Mouse (Mus musculus): ENCODE data around the gene Ccnj. TPM values are rescaled to one million over a fixed set of nuclear protein-coding genes. Genes with fewer than 3 reads are reported as not detected.

Ccnj gene
- polyA plus RNA-seq (2015; fragmentation: Nextera tagmentation; extraction: Ambion mirVana) = 2.9 and 3.2 TPM in 2 replicates

DNA sequence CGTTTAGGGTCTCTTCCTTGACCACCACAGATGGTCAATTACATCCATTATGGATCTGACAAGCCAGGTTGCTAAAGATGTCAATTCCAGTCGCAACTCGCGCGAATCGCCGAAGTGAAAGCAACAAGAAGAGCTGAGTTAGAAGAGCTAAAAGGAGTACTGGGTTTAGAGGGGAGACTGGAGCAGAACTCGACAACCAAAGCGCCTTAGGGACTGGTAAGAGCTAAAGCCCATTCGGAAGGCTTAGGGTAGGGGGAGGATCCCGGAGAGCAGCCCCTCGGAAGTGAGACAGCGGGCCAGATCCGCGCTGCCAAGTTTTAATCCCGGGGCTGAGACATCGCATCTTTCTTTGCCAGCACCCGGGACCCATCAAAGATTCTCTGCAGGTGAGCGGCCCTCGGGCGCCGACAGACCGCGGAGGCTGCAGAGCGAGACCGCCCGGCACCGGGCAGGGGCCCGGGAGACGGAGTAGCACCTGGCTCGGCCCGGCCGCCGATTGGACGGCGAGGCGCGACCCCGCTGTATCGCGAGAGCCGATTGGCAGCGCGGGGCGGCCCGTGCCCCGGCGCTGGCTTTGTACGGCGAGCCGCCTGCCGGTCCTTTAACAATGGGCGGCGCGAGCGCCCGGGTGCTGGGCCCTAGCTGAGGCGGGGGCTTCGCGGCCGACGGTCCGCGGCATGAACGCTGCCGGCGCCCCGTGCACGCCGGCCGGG lies at the start of gene Ccnj:
Gene Ccnj, plus strand, starts transcription at position 577 of the 713 bp plus-strand sequence.

DNA sequence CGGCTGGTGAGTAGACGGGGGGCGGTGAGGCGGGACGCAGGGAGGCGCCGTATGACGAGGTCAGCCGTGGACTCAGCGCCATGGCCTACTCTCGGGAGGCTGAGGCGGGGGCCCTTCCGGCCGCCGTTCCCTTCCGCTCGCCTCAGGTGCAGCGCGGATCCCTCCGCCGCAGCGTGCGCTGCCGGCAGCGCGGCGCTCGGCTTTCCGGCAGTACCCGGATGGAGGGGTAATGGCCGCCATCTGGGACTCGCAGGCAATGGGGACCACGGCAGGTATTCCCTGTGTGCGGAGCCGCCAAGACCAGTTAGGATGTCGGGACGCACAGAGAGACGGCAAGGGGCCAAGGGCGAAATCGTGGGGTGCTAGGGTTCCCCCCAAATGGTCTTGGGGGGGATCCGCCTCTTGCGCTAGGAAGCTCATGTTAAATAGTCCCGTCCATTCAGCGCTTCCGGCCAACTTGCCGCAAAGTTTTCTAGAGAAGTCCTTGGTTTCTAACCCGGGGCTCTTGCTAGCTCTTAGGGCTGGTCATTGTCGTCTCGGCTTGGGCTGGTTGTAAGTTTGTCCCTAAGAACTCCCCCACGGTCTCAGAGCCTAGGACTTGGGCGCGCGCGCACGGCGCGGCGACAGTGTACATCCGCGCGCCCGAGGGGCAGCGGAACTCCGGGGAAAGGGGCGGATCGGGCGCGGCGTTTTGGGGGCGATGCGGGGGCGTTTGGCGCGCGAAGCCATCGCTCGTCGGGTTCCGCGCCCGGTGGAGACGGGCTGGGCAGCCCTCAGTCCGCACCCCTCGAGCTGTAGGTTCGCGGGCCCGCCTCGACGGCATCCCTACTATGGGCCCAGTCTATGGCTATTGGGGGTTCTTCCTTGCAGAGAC lies 63.7 kb downstream of the Ccnj start, which contains the start of gene Zfp518a:
Gene Zfp518a, plus strand, starts transcription at position 187 of the 874 bp plus-strand sequence.

Small RNA genes within 50 kb of the gene (microRNA-seq; reads per million reads assigned to microRNA genes)
- not detected for gene Mir8092

Other genes starting within 250 kb of the Ccnj start
- gene Aldh18a1, start 242.8 kb upstream of the Ccnj start, polyA plus RNA-seq (2015; fragmentation: Nextera tagmentation; extraction: Ambion mirVana) = 126 and 141 TPM in 2 replicates
- 6.1 and 6.9 TPM in 2 replicates for gene Tctn3, start 219.0 kb upstream of the Ccnj start, polyA plus RNA-seq (2015; fragmentation: Nextera tagmentation; extraction: Ambion mirVana)
- gene Entpd1, start 218.9 kb upstream of the Ccnj start, polyA plus RNA-seq (2015; fragmentation: Nextera tagmentation; extraction: Ambion mirVana) = 43.5 and 47.6 TPM in 2 replicates
- gene Cc2d2b, start 82.5 kb upstream of the Ccnj start, polyA plus RNA-seq (2015; fragmentation: Nextera tagmentation; extraction: Ambion mirVana) = 0.13 and 0.26 TPM in 2 replicates
- gene Zfp518a, start 63.4 kb downstream of the Ccnj start, polyA plus RNA-seq (2015; fragmentation: Nextera tagmentation; extraction: Ambion mirVana) = 5.5 and 5.7 TPM in 2 replicates
- gene Blnk, start 163.3 kb downstream of the Ccnj start, polyA plus RNA-seq (2015; fragmentation: Nextera tagmentation; extraction: Ambion mirVana) = 3.2 and 3.6 TPM in 2 replicates
- gene Dntt, start 198.0 kb downstream of the Ccnj start, polyA plus RNA-seq (2015; fragmentation: Nextera tagmentation; extraction: Ambion mirVana) = not detected in 2 replicates
- not detected in 2 replicates for gene Opalin, start 245.8 kb downstream of the Ccnj start, polyA plus RNA-seq (2015; fragmentation: Nextera tagmentation; extraction: Ambion mirVana)

Data from urinary bladder, postnatal 0 days (tissue).